Mouse (Mus musculus) activated CD4-positive, CD25-positive, alpha-beta regulatory T cell, adult 4 months (primary cell): Measurements from ENCODE around the gene Cd302. TPM values are rescaled to one million over a fixed set of nuclear protein-coding genes. Genes with fewer than 3 reads are reported as not detected.

ENCODE experiments used
- ATAC-seq: one replicate; pipeline ENCODE4 v1.8.0; 2017
- polyA plus RNA-seq, 2 experiments: library from polyadenylated mRNA; unstranded; fragments of 100-300 nt; shearing (Covaris generic); gene quantifications; one replicate each; pipeline ENCODE4 v1.2.1; 2017

Gene Cd302
- 1 to 10 TPM; 2.2 to 5.4 TPM for polyA plus RNA-seq

DNA sequence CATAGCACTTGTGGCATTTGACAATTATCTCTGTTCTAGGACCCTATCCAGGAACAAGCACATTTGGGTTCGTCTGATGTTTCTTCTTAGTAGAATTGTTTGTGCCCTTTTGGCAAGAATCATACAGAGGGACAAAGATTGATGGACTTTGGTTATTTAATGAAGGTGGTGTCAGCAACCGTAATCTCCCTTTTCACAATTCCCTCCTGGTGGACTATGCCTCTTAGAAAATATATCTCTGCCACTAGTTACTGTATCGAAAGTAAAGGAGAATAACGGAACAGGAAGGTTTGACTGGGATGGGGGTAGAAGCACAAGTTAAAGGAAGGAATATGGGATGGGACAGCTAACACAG is at the start of gene Cd302:
Cd302 (minus strand) TSS at position 22 of the 355 bp plus-strand sequence.
- no peak for ATAC-seq

DNA sequence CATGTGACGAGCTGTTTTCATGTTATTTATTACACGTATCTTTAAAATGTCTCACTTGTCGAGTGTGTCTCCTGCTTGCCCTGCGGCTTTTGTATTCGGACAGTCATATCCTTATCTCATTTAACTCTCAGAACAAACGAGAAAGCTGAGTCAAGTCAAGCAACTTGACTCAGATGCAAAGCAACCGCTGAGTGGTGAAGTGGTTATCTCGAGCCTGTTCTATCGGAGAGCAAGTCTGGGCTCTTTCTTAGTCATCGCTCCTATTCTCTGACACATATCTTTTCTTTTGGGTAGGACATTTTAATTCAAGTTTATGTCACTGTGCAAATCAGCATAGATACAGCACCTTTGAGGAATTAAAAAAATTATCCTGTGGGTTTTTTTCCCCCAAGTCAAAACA is 44.4 kb upstream of the Cd302 start:
- ATAC-seq = no peak

DNA sequence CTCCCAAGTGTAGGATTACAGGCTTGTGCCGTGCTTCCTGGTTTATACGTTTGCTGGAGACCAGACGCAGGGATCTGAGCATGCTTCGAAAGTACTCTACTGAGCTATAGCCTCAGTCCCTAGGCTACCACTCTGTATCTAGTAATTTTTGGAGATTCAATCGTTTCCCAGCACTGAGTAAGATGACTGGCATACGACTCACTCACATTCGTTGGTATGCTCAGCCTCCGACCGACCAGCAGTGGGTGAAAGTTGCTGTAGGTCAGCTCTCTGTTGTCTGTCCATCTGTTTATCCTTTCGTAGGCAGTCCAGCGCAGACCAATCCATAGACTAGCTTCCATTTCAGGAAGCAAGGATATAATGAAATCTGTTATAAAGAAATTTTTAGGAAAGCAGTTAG is 43.3 kb upstream of the Cd302 start:
- ATAC-seq = no peak

DNA sequence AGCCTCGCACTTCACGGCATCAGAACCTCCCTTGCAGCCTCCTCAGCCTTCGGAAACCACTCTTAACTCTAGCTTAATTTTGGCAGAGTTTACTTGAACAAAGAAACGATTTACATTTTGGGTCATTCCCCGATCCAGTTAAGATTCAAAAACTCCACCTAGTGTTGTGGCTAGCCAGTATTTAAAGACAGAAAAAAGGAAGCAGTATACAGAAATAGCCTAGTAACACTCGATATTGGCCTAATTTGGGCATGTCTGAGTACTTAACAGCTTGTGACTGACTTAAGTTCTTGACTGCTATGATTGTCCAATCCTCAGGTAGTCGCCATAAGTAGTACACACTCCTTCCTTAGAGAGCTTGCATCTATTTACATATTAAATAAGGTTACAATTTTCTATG is 42.7 kb upstream of the Cd302 start:
- no peak for ATAC-seq

DNA sequence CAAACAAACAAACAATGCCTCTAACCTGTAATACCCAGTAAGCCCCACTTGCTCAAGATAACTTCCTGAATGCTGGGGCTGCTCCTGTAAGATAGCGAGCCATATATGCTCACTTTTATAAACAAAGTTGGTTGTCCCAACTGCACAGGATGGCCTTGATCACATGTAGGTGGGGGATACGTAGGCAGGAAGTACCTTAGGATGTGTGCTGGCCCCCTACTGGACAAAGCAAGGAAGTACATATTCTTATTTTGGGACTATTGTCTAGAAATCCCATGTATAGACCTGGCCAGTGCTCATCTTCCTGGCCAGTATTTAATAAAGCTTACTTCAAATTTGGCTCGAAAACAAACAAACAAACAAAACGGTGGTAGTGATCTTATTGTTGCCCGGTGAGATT is 39.1 kb upstream of the Cd302 start:
- ATAC-seq = peak; percentile 90

DNA sequence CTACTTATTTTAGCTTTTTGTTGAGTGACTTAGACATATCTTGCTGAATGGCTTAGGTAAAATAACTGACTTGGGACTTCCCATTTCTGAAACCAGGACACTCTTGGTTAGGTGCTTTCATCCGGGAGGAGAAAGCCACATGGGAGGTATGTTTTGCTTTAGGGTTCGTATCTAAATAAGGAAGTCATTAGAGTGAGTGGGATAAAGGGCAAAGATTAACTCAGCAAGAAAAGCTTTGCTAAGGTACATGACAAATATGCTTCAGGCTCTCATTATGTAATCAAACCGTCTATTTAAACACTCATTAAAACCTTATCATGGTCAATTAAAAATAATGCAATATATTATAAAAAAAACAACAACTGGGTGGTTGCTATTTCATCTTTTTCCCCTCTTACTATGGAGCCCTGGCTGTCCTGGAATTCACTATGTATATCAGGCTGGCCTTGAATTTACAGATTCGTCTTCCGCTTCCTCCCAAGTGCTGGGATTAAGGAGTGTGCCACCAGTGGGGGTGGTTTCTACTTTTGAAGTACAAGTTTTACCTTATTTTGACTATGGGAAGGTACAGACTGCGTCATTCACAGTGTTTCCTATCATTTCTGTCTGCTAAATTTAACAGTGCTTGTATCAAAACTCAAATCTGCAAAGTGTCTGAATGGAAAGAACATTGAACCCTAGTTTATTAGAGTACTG is 37.9 kb upstream of the Cd302 start:
- no peak for ATAC-seq

DNA sequence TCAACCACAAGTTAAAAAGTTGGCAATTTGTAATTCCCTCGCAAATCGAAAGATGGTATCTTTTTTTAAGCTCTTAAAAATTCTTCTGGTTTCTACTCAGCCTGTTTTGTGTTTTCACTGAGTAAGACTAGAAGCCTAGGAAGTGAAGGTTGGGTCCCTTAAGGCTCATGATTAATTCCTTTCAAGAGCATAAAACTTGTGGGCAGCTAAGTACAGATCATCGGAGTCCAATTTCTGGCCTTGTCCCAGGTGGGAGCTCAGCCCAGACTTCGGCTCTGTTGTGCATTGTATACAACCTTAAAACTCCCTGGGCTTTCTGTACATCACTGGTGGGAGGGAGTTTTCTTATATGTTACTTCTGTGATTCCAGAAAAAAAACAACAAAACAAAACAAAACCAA is 19.5 kb upstream of the Cd302 start:
- no peak for ATAC-seq

DNA sequence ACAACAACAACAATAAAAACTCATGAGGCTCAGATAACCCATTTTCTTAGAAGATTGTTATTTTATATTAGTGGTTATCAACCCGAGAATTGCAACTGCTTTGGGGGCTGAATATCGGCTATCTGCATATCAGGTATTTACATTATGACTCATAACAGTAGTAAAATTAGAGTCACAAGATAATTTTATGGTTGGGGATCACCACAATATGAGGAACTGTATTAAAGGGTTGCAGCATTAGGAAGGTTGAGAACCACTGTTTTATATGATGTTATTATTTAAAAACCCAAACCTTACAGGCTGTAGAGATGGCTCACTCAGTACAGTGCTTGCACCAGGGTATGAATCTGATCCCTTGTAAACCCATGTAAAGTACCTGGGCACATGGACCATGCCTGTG is 15.0 kb upstream of the Cd302 start:
- no peak for ATAC-seq

DNA sequence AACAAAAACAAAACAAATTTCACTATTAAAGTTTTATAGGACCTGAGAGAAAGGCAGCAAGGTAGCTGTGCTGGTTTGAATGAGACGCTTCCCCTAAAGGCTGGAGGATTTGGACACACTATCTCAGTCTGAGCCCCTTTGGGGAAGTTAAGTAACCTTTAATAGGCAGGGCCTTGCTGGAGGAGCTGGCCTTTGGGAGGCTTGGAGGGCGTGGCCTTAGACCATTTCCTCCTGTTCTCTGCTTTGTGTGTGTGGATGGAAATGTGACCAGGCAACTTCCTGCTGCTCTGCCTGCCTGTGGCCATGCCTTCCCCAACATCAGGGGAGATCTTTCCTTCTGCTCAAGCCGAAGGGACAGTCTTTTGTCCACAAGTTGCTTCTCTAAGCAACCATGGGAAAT is 14.0 kb upstream of the Cd302 start:
- no peak for ATAC-seq

DNA sequence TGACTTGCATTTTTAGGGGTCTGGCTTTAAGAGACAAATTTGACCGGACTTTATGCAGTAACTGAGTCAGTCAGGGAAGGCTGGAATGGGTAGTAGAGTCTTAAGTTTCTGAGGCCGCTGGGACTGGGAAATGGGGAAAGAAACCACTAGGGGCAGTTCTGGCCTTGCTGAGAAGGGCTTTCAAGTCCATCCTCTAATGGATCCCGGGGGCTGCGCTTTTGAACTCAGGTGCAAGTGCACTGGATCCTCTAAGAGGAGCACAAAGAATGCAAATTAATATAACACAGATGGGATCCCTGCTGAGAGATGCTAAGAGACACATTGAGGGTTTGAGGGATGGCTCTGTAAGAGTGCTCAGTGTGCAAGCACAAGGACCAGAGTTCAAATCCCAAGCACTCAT is 7.1 kb upstream of the Cd302 start:
- no peak for ATAC-seq

DNA sequence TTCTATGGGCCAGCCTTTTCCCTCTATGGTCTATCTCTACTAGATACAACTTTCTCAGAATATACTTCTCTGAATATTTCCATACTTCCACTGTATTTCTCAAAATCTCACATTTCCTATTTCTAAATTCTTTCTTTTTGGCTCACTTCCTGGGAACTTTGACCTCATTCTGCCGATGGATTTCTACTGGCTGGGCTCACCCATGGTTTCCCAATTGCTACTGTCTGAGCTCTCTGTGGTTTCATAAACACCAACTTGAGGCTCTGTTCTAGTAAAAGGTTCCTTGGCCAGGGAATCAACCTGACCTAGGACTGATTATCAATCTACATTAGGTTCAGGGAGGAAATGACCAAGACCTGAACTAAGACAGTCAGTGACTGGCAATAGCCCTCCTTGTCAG is 5.2 kb upstream of the Cd302 start:
- ATAC-seq = no peak

DNA sequence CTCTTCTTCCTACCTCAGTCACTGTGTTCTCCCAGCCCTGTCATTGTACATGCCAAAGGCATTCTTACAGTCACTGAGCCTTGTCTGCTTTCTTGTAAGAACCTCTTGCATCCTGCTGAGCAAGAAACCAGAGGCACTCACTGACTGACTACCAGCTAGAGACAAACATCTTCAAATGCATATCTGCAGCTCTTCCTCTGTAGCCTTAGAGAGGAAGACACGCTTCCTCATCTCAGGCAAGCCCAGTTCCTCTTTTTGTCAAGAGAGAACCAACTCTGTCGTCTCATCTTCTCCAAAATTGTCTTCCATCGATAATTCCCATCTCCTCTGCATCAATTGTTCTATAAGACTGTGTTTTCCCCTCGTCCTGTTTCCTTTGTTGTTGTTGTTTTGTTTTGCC is 4.3 kb upstream of the Cd302 start:
- ATAC-seq = no peak

DNA sequence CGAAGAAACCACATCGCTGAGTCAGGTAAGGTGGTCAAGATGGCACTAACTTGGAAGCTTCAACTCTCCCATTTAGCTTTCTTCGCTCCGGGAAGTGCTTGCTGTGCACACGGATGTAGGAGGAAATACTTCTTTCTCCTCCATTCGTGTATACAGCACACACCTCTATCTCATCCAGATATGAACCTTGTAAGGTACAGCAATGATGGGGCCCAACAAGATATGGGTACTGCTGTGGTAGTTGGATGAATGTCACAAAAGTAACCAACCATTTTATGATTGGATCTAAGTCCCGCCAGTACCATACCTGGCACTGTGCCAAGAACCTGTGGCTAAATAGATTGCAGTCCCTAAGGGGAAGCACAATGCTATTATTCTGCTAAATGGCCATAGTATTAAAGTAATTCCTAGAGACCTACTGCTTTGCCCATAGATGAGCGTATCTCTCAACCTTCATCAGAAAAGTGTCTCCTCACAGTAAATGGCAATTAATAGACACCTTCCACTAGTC is 874 bp upstream of the Cd302 start:
- no peak for ATAC-seq

DNA sequence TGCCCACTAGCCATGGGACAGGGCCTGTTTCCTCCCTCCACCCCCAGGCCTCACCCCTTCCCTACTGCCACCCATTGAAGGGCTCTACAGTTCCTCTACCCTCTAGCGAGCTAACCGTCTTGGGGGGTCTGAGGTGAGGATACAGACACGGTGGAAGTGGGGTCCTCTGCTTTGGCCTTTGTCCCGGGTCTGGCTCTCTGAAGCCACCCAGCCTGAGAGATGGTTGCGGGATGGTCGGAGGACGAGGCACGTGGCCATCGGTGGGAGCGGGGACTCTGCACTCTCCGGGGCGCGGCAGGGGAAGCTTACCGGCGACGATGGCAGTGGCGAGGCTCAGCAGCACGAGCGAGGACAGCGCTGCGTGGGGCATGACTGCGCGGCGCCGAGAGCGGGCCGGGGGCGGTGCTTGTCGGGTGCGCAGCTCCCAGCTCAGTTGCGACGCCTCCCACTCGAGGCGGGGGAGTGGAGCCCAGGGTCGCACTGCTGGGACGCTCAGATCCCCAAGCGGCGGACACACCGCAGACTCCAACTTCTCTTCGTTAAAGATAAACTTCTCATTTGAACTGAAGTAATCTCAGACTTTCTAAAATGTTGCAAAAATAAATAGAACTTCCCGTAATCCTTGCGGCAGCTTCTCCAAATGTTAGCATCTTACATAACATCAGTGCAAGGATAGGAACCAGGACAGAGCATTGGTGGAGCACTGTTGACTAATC is 379 bp downstream of the Cd302 start:
- peak; percentile 36 for ATAC-seq

DNA sequence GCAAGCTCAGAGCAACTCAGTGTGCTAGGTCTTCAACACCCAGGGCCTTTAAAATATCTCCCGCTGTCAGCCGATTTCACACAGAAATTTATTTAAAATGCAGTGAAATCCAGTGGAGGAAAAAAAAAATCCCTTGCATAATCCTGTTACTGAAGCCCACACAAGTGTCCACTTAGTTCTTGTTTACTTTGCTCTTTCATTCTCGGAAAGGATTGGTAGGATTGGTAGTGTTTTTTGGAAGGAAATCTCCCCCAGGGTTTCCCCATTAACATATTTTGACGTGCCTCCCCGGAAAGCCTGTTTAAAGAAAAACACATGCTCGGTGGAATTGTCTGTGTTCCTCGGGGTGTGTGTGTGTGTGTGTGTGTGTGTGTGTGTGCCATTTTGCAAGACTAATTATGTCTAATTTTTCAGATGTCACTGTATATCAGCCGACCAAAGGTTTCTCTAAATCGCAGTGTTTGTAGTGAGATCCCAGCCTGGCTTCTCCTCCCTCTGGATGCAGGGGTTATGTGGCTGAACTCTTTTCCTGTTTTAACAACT is 1.0 kb downstream of the Cd302 start:
- no peak for ATAC-seq

DNA sequence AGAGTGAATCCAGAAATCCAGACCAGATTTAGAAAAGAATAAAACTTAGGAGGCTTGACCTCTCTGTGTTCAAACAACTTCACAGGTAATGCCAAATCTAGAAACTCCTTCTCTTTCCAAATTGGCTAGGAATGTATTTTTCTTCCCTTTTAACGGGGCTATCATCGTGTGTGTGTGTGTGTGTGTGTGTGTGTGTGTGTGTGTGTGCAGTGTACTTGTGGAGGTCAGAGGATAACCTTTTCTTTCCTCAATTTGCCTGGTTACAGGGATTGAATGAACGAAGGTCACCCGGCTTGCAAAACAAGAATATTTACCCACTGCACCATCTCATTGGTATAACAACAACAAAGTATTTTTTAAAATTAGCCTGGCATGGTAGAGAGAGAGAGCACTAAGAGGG is 1.7 kb downstream of the Cd302 start:
- ATAC-seq = no peak

DNA sequence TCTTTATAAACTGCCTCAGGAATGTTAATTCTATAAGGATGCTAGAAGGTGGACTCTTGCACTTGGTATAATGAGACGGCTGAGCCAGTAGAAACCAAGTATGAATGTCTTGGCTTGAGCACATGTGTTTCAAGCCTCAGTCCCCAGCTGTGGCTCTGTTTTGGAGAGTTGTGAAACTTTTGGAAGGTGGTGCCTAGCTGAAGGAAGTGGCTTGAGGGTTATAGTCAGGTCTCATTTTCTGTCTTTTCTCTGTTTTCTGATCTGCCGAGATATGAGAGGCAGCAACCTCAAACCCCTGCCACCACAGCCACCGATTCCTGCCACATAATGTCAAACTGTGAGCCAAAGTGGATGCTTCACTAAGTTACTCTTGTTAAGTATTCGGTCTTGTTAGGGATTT is 5.7 kb downstream of the Cd302 start:
- ATAC-seq = no peak

DNA sequence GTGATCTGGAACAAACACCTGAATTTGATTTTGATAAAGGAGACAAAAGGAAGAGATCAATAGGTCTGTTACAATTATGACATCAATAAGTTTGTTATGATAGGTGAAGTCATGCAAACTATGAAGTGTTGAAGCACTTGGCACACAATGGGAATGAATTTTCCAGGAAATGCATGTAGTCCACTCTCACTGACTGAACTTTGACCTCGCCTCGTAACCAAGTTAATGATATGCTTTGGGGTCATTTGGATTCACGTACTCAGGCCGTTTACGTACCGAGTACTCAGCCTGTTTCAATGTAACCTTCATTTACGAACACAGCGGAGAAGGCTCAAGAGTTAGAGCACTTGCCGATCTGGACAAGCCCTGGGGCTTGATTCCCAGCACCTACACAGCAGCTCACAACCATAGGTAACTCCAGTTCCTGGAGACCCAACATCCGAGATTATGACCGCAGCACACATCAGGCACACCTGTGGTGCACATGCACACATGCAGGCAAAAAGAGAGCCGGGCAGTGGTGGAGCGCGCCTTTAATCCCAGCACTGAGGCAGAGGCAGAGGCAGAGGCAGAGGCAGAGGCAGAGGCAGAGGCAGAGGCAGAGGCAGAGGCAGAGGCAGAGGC is 14.3 kb downstream of the Cd302 start:
- ATAC-seq = no peak

DNA sequence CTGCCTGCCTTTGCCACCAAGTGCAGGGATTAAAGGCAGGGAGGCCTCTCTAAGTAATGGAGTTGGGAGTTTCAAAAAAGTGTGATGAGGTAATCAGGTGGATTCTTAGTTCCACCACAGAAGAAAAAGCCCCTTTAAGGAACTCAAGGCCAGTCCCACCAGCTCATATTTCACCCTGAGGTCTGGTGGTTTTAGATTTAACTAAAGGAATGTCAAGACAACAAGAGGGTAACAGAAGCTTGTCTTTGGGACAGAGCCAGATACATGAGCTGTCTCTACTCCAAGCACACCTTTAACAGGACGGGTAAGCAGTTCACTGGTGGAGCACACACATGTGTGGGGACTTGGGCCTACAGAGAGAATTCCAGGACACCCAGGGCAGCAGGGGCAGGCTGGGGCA is 16.7 kb downstream of the Cd302 start:
- ATAC-seq = no peak

DNA sequence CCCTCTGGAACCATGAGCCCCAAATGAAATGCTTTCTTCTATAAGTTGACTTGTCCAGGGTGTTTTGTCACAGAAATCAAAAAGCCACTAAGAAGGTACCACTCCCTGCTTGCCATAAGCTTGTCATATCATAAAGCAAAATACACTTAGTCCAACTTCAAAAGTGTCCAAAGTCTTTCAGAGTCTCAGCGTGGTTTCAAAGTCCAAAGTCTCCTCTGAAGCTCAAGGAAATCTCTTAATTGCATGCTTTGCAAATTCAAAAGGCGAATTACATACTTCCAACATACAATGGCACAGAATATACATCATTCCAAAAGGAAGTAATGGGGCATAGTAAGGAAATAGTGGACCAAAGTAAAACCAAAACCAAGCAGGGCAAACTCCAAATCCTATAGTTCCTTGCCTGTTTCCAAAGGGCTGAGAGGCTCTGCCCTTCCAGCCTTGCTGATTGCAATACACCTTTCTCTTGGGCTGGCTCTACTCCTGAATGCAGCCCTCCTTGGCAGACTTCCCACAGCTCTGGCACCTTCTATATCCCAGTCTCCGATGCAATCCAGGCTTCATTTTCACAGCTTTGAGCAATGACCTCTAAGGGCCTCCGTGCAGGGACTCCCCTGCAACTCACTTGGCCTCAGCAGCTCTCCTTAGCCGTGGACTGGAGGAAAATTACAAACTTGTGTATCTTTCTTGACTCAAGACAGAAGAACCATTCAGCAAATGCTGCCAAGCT is 23.5 kb downstream of the Cd302 start:
- no peak for ATAC-seq

DNA sequence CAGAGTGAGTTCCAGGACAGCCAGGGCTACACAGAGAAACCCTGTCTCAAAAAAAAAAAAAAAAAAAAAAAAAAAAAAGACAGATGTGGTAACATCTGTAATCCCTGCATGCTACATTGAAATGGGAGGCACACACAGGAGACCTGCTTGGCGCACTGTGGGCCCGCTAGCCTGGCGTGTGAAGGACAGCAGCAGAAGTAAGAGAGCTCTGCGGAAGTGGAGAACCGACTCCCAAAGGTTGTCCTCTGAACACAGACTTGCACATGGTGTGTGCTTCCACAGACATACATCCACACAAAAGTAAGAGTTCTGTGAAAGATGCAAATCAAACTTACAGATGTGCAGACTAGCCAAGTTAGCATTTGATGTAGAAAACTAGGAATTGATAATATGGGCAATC is 25.1 kb downstream of the Cd302 start:
- ATAC-seq = no peak

DNA sequence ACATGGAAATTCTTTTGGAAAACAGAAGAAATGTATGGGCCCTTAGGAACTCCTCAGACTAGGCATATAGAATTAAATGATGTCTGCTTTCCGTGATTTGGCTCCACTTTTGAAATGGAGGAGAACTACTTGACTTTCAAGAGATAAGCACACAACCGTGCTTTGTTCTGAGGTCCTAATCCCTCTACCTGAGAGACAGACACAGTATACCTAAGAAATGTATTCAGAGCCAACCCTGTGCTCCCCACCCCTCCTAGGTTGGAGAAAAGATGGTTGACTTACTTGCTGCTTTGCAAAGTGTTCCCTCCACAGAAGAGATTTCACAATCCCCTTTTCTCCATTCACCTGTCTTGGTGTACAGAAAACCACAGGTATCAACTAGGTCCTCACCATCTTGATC is 27.5 kb downstream of the Cd302 start:
- no peak for ATAC-seq

DNA sequence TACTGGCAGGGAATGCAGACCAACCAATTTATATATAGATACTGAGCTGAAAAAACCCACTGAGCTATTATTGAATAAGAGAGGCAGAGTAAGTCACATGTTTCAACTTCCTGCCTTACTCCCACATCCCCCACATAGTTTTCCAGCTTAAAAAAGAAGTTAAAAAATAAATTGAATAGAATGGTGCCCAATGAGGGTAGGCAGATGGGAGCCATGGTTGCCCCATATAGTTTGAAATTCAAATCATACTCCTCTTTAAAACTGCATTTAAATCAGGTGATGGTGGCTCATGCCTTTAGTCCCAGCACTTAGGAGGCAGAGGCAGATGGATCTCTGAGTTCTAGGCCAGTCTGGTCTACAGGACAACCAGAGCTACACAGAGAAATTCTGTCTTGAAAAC is 30.8 kb downstream of the Cd302 start:
- no peak for ATAC-seq
